Mouse (Mus musculus) gastrocnemius, postnatal 10 days (tissue): Measurements from ENCODE around the gene D430041D05Rik. TPM values are rescaled to one million over a fixed set of nuclear protein-coding genes. Genes with fewer than 3 reads are reported as not detected.

Source experiments
- DNase-seq: peaks from one replicate; pipeline ENCODE4 v3.0.0; 2021; ENCODE audit warnings: mixed read lengths
- total RNA-seq, 2 experiments: library from RNA; stranded (reverse); gene quantifications; 2 replicates each; pipeline ENCODE4 v1.2.3; 2021

The D430041D05Rik gene
- total RNA-seq, 2 experiments from 2014 or later, result 2.9 to 3.0 TPM

DNA sequence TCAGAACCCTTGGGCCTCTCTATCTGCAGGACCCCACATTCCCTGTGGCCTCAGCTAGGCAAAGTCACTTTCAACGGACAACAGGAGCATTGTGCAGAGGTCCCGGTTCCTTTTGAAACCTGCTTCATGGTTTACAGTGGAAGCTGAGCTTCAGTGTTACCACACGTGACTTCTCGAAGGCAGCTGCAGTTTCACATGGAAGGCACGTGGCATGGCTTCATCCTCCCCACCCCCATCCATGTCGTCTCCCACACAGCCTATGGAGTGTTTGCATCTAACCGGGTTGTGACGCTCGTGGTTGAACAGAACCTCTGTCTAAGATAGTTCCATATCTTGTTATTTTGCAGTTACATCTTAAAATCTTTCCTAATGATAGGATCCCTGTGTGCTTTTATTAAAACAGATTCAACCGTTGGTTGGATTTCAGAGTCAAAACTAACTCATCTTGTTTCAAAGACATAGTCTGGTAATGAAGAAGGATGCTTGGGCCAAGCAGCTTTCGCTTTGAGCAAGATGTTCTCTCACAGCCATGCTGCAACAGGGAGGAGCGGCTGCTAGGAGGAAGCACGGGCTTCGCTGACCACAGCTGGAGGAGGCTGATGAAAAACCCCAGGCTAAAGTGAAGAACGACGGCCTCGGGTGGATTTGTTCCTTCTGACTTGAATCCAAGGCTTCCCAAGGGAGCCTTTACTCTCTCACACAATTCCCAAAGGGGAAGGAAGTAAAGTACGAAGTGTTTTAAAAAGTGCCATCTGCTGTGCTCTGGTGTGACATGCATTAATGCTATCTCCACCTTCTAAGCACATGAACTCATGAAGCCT lies 149.7 kb downstream of the D430041D05Rik start:
- no peak for DNase-seq

DNA sequence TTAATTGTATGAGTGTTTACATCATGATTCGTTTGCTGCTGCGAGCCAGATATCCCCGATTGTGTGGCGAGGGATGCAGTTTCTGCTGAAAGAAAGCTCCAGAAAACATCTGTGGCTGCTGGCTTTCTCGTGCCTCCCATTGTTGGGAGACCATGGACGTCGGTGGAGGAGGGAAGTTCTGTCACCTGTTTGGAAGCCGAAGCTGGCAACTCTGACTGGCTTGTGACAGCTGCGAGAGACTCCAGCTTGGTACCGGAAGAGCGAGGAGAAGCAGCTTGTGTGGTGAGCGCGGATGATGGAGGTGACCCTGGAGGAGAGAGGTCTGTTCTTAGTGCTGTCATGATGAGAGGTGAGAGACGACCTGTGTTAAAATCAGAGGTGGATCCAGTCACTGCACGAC lies 154.2 kb downstream of the D430041D05Rik start:
- DNase-seq, result no peak

DNA sequence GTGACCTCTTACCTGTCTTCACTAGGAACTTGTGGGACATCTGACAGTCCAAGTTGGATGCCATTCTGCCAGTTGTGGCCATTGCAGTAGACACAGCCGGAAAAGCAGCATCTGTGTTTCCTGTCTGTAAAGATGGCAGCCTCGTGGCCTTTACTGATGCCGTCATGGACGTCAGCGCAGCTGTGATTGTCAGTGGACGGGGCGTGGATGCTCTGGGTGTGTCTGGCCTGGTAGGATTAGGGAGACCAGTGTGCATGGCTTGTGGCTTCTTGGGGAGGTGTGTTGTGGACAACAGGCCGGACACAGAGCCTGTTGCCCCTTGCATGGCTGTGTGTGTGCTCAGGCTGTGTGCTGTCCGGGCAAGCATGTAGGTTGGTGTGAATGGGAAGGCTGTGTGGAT lies 155.9 kb downstream of the D430041D05Rik start:
- DNase-seq, result no peak

DNA sequence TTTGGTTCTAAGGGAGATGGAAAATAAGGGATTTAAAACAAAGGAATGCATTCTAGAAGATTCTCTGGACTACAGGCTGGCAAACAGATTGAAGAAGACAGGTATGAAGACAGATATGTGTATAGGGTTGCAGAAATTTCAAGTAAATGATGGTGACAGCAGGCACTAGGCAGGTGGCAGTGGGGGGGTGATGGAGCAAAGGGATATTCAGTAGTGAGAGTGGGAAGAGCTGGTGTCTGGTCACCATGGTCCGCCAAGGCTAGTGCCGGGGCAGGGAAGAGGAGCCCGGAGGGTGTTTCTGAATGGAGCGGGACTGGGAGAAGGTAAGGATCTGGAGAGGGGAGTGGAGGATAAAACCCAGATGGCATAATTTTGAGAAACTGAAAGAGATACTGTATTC lies 157.5 kb downstream of the D430041D05Rik start:
- no peak for DNase-seq

DNA sequence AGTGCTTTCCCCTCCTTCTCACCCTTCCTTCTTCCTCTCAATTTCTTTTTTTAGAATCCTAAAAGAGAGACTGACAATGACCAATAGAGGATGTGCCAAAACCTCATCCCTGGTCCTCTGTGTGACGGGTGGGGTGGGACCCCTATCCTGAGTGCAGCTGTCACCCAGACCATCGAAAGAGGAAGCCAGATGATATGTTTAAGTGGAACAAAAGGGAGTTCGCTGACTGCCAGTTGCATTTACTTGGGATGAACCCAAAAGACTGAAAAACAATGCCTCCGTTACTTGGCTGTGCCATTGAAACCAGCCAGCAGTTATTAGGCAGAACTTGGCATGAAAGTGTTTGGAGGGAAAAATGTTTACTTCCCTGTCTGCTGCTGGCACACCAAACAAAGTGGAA lies 159.2 kb downstream of the D430041D05Rik start:
- DNase-seq, result no peak

DNA sequence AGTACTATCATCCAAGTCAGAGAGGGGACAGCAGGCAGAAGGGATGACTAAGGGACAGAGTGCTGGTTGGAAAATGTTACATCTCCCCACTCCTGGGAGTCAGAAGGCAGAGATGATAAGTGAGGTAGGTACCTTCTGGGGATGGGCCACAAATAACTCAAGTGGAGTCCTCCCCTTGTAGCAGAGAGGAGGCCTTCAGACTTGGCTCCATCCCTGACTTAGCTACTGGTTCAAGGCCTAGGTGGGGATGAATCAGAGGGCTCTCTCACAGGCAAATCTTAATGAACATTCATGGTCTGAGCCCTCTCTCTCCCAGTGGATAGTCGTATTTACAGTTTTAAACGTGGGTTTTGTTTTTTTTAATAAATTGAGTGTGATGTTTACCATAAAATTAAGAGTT lies 161.0 kb downstream of the D430041D05Rik start:
- DNase-seq, result no peak

DNA sequence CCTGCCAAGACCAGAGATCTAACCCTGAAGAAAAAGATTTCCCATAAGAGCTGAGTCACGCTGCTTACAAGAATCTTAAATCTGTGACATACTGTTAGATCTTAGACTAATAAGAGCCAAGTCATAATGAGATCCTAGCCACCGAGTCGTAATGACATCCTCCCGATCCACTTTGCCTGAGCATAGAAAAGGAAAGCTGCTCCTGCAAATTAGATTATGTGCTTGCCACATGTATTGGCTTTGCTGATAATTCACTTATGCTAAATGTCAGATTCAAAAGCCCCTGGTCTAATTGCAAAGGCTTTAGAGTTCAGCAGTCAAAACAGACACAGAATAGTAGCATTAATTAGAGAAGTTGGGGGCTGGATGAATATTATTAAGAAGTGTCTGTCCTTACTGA lies 164.0 kb downstream of the D430041D05Rik start:
- DNase-seq, result no peak

DNA sequence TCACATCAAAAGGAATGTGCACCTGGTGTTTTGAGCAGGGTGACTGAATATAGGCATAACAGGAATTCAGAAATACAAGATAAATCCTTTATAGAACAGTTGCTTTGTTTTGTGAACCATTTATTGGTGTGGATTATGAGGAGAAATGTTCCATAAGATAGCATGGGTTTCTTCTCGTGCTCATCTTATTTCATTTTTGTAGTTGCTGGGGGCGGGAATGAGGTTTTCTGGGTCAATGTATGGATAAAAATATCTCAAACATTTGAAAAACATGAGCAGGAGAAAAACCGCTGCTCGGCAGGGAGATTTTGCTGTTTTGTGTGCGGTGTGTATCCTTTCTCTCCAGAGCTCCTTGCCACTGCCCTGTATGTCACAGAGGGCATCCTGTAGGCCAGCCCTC lies 168.8 kb downstream of the D430041D05Rik start:
- no peak for DNase-seq

DNA sequence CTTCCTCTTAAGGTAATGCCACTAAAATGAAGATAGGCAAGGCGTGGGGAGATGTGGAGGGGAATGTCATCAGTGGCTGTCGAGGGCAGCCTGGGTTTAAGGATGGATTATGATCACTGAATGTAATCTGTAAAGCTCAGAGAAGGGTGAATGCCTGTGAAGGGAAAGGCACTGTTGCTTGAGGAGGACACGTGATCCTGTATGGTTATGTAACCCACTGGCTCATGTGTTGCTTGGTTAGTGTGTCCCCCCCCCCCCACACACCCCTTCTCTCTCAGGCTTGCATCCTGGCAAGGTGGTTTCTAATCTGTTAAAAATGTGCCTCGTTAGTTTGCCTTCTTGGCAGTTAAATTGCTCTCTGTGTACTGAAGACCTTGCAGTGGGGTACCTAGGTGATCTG lies 173.7 kb downstream of the D430041D05Rik start:
- no peak for DNase-seq

DNA sequence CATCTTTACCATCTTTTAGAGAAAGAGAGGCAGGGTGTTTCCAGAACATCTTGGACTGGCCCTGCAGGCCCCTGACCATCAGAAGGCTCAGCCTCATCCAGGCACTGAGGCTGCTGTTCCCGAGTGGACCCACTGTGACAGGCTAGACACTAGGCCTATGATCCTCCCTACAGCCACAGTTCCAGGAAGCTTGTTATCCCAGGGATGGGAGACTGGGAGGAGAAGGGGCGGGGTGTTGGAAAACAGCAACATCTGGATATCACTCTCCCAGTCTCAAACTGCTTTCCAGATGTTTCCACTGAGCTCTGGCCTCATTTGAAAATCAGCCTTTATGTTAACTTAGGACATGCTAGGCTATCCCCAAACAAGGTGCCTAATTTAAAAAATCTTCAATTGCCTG lies 180.4 kb downstream of the D430041D05Rik start:
- DNase-seq, result no peak

DNA sequence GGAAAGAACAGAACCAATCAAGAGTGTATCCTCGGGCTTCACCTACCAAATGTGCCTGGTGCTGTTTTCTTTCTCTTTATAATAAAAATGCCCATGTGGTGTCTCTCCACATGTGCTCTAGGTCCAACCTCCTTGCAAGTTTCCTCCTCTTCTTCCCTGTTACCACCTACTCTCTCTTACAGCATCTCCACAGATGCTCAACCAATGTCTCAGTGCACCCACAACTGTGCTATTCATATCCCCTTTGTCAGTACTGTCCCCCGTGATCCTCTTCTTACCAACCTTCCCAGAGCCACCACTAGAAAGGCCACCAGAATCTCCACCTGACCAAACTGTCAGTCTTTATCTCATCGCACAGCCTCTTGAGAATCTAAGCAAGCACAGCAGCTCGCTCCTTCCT lies 184.8 kb downstream of the D430041D05Rik start:
- no peak for DNase-seq

DNA sequence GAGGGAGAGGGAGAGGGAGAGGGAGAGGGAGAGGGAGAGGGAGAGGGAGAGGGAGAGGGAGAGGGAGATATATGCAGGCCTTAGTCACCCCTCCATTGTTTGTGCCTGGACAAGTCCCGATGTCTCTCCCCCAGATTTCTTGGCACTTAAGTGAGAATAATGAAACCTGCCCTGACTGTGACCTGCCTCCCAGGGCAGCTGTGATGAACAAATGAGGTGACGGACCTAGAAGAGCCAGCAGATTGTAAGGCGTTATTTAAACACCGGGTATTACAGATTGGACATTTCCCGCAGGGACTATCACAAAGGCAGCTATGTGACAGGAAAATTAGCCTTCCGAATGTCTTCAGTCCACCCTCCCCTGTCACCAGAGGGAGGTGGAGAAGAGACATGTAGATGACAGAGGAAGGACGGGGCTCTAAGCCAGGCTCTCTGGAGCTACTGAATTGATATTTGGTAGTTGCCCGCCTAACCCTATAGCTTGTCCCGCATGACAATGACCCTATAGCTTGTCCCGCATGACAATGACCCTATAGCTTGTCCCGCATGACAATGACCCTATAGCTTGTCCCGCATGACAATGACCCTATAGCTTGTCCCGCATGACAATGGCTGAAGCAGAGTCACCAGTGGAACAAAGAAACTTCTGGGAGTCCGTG lies 191.0 kb downstream of the D430041D05Rik start:
- DNase-seq, result no peak

DNA sequence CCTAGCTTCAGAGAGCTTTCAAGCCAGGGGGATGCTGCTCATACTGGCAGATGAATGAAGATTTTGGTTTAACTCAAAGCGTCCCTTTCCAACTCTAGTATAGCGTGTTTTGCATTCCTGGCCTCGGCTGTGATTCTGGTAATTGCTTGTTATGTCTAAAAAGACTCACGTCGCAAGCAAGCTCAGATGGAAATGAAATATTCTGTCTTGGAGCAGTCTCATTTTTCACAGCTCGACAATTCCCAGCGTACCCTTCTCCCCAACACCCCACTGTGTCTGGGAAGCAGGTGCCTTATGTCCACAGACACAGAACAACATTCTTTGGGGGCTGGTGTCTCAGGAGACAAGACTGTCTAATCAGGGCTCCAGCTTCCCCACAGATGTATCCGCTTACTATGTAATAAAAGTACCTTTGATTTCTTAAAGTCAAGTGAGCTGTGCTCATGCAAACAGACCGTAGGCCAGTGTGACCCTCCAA lies 192.2 kb downstream of the D430041D05Rik start:
- no peak for DNase-seq

DNA sequence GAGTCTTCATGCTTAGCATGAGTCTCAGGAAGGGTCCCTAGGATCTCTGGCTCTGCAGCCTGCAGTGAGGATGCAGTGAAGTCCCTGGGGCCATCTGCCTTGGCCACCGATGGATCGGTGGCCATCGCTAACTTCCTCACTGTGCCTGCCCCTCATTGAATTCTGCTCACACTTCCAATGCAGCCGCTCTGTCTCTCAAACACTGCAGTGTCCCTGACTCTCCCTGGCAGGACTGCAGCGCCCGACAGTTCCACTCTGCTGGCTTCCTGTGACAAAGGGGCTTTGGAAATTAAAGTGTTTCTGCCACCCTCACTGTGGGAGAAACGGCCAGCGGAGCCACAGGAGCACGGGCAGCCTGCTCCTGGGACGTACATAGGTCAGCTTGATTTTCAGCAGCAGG lies 192.7 kb downstream of the D430041D05Rik start:
- no peak for DNase-seq

DNA sequence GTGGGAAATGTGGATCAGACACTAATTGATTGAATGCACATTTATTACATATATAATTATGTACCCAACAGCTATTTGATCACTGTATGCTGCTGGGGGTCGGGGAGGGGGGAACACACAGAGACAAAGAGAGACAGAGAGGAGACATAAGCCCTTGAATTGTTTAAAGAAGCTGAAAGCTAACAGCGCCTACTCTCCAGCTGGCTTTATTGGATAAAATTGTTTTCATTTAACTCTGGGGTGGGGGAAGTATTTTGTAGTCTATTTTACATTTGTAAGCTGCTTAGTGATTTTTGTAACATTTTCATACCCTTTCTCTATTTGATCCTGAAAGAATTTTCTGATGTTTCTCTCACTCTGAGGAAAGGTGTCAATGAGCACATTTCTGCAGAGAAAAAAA lies 201.4 kb downstream of the D430041D05Rik start:
- no peak for DNase-seq

DNA sequence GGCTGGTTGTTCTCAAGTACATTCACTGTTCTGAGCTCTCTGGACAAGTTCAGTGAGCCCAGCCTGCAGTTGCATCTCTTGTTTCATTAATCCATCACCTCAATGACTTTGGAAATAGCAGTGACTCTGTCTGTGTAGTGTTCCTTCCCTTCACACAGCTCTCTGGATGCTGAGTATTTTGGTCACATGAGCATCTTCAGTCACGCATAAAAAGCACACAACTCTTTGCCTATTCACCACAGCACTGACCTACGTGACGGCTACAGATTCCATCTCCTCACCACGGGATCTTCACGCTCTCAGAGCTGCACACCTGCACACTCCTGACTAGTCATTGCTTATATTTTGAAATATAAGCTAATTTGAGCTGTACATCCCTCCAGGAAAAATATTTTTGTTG lies 202.4 kb downstream of the D430041D05Rik start:
- no peak for DNase-seq

DNA sequence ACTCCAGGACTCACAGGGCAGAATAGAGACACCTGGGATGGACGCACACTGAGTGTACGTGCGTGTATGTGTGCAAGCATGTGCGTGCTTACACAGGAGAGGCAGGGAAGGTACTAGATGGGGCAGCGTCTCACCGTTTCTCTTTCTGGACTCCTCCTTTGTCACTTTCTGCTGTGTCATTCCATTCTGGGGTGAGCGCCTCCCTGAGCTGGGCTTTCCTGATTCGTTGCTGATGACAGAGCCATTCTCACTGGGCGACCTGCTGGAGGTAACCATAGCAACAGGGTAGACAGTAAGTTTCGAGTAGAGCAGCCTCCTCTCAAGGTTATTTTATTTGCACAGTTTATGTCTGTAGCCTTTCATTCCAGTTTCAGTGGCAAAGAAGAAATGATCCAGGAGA lies 202.9 kb downstream of the D430041D05Rik start:
- no peak for DNase-seq

DNA sequence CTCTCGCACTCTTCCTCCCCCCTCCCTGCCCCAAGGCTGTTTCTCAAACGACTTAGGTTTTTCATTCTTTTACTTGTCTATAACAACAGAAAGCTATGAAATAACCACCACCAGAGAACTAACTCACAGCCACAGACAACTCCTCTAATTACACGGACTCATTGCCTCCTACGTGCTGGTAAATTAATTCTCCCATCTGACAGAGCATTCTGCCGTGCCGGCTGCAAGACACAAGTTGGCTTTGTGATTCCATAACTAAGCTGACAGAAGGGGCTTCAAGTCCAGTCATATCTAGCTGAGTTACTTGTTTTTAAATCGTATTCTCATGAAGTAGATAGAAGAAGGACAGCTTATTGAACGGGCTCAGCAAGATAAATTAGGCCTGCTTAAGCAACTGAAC lies 205.2 kb downstream of the D430041D05Rik start:
- no peak for DNase-seq

DNA sequence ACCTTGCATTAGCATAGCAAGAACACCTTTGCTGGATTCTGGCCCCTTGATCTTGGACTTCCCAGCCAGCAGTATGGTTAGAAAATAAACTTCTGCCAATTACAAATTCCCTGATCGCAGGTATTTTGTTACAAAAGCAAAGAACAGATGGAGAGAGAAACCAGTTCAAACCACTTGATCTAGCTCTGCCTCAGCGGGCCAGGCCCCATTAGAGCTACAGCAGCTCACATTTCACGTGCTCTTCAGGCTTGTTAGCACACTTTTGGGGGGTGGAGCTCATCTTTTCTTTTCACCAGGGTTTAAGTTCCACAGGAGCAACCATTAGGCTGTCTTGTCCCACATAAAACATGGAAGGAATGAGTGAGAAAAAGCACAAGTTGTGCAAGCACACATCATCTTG lies 210.6 kb downstream of the D430041D05Rik start:
- DNase-seq, result no peak

DNA sequence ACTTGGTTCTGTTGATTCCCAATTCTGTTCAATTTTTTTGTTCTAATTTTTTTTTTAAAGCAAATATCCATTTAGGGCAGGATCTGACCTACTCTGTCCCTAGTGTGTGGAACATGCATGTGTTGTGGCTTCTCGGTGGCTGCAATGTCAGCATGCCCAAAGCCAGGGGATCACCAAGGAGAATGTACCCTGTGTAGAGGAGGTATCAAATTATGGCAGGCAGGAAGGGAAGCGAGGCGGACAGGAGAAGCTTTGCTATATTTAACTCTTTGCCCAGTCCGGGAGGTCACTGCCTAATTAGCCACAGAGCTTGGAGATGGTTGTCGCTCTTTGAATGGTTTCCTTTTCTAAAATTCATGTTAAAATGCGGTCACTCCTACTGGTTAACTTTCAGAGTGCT lies 212.6 kb downstream of the D430041D05Rik start:
- DNase-seq, result no peak

DNA sequence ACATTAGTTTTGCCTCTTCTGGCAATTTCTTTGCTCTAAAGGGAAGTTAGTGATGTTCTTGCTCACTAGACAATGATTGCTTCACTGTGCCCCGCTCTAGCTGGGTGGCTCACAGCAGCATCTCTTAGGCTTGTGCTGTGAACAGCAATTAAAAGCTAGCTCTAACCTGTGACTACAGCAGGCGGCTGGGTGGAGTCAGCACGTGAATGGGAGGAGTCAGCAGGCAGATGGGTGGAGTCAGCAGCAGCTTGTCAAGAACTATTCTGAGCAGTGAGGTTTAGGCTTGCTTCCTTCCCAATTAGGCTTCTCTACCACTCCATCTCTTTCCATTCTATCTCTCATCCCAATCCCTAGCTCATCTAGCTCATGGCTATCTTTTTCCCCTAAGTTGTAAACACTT lies 213.5 kb downstream of the D430041D05Rik start:
- DNase-seq, result no peak

DNA sequence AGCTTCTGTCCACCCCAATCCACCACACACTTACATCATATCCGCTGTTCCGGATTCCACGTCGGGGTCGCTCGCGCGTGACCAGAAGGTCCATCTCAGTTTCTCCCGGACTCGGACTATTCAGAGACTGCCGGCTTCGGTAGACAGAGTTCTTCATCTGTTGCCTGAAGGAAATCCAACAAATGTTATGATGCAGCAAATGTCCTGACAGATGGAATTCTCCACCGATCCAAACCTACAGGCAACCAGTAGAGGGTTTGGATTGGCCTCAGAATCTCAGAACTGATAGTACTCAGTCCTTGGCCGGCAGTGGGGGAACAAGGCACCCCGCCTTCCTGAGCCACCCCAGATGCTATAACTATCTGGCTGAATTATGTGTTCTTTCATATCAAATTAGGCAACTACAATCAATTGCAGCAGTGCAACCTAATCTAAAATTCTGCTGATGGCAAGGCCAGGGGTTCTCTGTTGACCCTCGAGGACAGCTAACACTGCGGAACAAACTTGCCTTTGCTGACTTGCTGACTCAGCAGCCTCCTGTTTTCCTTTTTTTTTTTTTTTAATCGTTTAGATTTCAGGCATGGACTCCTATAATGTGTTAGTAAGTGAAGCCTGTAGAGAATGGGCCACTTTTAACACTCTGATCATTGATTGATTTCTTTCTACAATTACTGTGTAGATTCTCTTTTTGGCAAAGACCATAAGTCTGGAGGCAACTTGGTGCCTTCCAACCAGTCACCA lies 218.2 kb downstream of the D430041D05Rik start:
- no peak for DNase-seq

DNA sequence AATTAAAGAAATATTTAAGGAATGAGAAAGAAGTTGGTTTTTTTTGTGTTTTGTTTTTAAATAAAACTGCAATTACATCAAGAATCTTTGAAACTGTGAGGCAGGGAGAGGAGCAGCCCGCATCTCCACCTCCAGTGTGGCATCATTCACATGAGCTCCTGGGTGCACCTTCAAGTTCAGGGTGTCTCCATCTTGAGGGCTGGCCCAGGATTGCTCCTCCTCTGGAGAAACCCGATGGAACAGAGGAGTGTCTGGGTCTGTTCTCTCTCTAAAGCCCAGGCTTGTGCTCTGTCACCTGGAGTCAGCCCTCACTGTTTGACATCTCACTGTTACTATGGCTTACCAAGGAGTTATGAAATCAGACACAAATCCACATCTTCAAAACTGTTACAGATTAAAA lies 219.1 kb downstream of the D430041D05Rik start:
- DNase-seq, result no peak
